Mouse (Mus musculus) CH12.LX (cell line): ENCODE results near the gene Sap30. TPM values are rescaled to one million over a fixed set of nuclear protein-coding genes. Genes with fewer than 3 reads are reported as not detected.

Experiments
- DNase-seq: peaks from one replicate; pipeline ENCODE4 v3.0.0-alpha.2; 2013; ENCODE audit errors: extremely low read depth
- H3K27ac ChIP-seq: 2 replicates; pipeline ENCODE4 v1.5.1; 2012; ENCODE audit warnings: low read depth, mild to moderate bottlenecking, control low read depth, moderate library complexity; ENCODE audit not compliant: insufficient read depth
- H3K27me3 ChIP-seq: replicated peaks from 2 replicates; pipeline ENCODE3; 2012; ENCODE audit warnings: inconsistent platforms
- H3K36me3 ChIP-seq, 2 experiments: replicated peaks in 1 of 2; 2 replicates each; pipeline versions ENCODE3 to v1.6.1; 2012; ENCODE audit warnings: inconsistent platforms in 1 of 2, low read length in 1 of 2, mild to moderate bottlenecking in 1 of 2, mixed read lengths in 1 of 2, moderate library complexity in 1 of 2; ENCODE audit not compliant: control insufficient read depth in 1 of 2, insufficient read depth in 1 of 2
- H3K4me1 ChIP-seq, 2 experiments: 2 replicates each; pipeline ENCODE4 v1.6.1; 2012; ENCODE audit warnings: inconsistent platforms in 1 of 2, moderate library complexity in 1 of 2; ENCODE audit not compliant: insufficient read depth in 2 of 2, control insufficient read depth in 1 of 2
- H3K4me2 ChIP-seq: 2 replicates; pipeline ENCODE4 v1.6.1; 2012; ENCODE audit warnings: low read depth, mild to moderate bottlenecking, control low read depth; ENCODE audit not compliant: poor library complexity, insufficient read depth, severe bottlenecking
- H3K4me3 ChIP-seq, 3 experiments: fragments of 150-350 bp in 1 of 3; sonication (generic) in 1 of 3; replicated peaks in 1 of 3; 2 replicates each; pipeline versions ENCODE3 to v1.5.1; 2011 to 2012; ENCODE audit warnings: low read depth in 2 of 3, low read length in 2 of 3, mild to moderate bottlenecking in 2 of 3, moderate library complexity in 2 of 3, control low read depth in 1 of 3, improper control_type of control experiment in 1 of 3, inconsistent platforms in 1 of 3, mixed read lengths in 1 of 3; ENCODE audit not compliant: poor library complexity in 1 of 3
- H3K79me2 ChIP-seq: replicated peaks from 2 replicates; pipeline ENCODE4 v1.6.1; 2012; ENCODE audit warnings: mild to moderate bottlenecking, moderate library complexity; ENCODE audit not compliant: control insufficient read depth, poor library complexity, insufficient read depth, severe bottlenecking; ENCODE audit errors: extremely low read depth
- H3K9ac ChIP-seq: 2 replicates; pipeline ENCODE4 v1.6.1; 2012; ENCODE audit warnings: low read depth, mild to moderate bottlenecking, control low read depth, moderate library complexity; ENCODE audit not compliant: insufficient read depth
- H3K9me3 ChIP-seq: replicated peaks from 2 replicates; pipeline ENCODE3; 2012; ENCODE audit warnings: low read length, inconsistent platforms, mixed read lengths
- CHD2 ChIP-seq: IDR thresholded peaks from 2 replicates; pipeline ENCODE4 v1.6.1; 2011; ENCODE audit warnings: low read length, improper control_type of control experiment
- CTCF ChIP-seq, 2 experiments: IDR thresholded peaks in 1 of 2; conservative IDR thresholded peaks in 1 of 2; 2 replicates each; pipeline ENCODE4 v1.5.1; 2011 to 2012; ENCODE audit warnings: low read depth in 2 of 2, low read length in 2 of 2, improper control_type of control experiment in 1 of 2, inconsistent platforms in 1 of 2, mild to moderate bottlenecking in 1 of 2, moderate library complexity in 1 of 2
- EP300 ChIP-seq: IDR thresholded peaks from 2 replicates; pipeline ENCODE4 v1.6.1; 2011; ENCODE audit warnings: low read length, improper control_type of control experiment
- GABPA ChIP-seq: IDR thresholded peaks from 2 replicates; pipeline ENCODE4 v1.6.1; 2012; ENCODE audit warnings: low read depth, low read length, improper control_type of control experiment, inconsistent platforms; ENCODE audit not compliant: insufficient replicate concordance
- HCFC1 ChIP-seq: IDR thresholded peaks from 2 replicates; pipeline ENCODE4 v1.6.1; 2012; ENCODE audit warnings: low read depth, mild to moderate bottlenecking, inconsistent platforms, low read length, improper control_type of control experiment
- IRF4 ChIP-seq: IDR thresholded peaks from 2 replicates; pipeline ENCODE4 v1.6.1; 2014; ENCODE audit warnings: low read depth, mild to moderate bottlenecking, inconsistent platforms, low read length, improper control_type of control experiment
- JUN ChIP-seq: IDR thresholded peaks from 2 replicates; pipeline ENCODE4 v1.6.1; 2011; ENCODE audit warnings: low read depth, mild to moderate bottlenecking, low read length, improper control_type of control experiment, moderate library complexity; ENCODE audit not compliant: insufficient read depth
- JUND ChIP-seq: conservative IDR thresholded peaks from 2 replicates; pipeline ENCODE4 v1.6.1; 2011; ENCODE audit warnings: low read depth, low read length, improper control_type of control experiment
- MAFK ChIP-seq: IDR thresholded peaks from 2 replicates; pipeline ENCODE4 v1.6.1; 2011; ENCODE audit warnings: low read length, improper control_type of control experiment; ENCODE audit not compliant: insufficient replicate concordance
- MAX ChIP-seq: IDR thresholded peaks from 2 replicates; pipeline ENCODE4 v1.6.1; 2011; ENCODE audit warnings: low read length, improper control_type of control experiment
- MYC ChIP-seq: IDR thresholded peaks from 2 replicates; pipeline ENCODE4 v1.6.1; 2011; ENCODE audit warnings: low read depth, mild to moderate bottlenecking, improper control_type of control experiment, low read length
- NELFE ChIP-seq: IDR thresholded peaks from 2 replicates; pipeline ENCODE4 v1.6.1; 2011; ENCODE audit warnings: low read depth, low read length, improper control_type of control experiment
- PAX5 ChIP-seq: IDR thresholded peaks from 2 replicates; pipeline ENCODE4 v1.6.1; 2012; ENCODE audit warnings: low read length, inconsistent platforms, mixed read lengths
- POLR2A ChIP-seq: IDR thresholded peaks from 2 replicates; pipeline ENCODE4 v1.6.1; 2011; ENCODE audit warnings: low read depth, mild to moderate bottlenecking, improper control_type of control experiment, low read length
- POLR2AphosphoS2 ChIP-seq: IDR thresholded peaks from 2 replicates; pipeline ENCODE4 v1.6.1; 2011; ENCODE audit warnings: low read depth, low read length, improper control_type of control experiment
- SIN3A ChIP-seq: IDR thresholded peaks from 2 replicates; pipeline ENCODE4 v1.6.1; 2012; ENCODE audit warnings: low read length, improper control_type of control experiment, inconsistent platforms
- TBP ChIP-seq: conservative IDR thresholded peaks from 2 replicates; pipeline ENCODE4 v1.6.1; 2011; ENCODE audit warnings: low read depth, low read length, improper control_type of control experiment
- TCF12 ChIP-seq: IDR thresholded peaks from 2 replicates; pipeline ENCODE4 v1.6.1; 2014; ENCODE audit warnings: low read depth, mild to moderate bottlenecking, inconsistent platforms, low read length, improper control_type of control experiment
- USF1 ChIP-seq: IDR thresholded peaks from 2 replicates; pipeline ENCODE4 v1.6.1; 2014; ENCODE audit warnings: low read depth, mild to moderate bottlenecking, inconsistent platforms, low read length, improper control_type of control experiment
- USF2 ChIP-seq: conservative IDR thresholded peaks from 2 replicates; pipeline ENCODE4 v1.6.1; 2011; ENCODE audit warnings: low read depth, low read length, improper control_type of control experiment
- ZC3H11A ChIP-seq: IDR thresholded peaks from 2 replicates; pipeline ENCODE4 v1.6.1; 2012; ENCODE audit warnings: low read depth, mild to moderate bottlenecking, inconsistent platforms, low read length, improper control_type of control experiment
- ZNF384 ChIP-seq: IDR thresholded peaks from 2 replicates; pipeline ENCODE4 v1.6.1; 2012; ENCODE audit warnings: low read depth, low read length, improper control_type of control experiment, inconsistent platforms
- dilution Hi-C: fragments of 300-500 bp; cut with MboI; formaldehyde crosslinking; loops from 2 replicates; pipeline ENCODE4 v1.14.3; 2020; ENCODE audit warnings: low sequenced_read_pairs; ENCODE audit not compliant: extremely low pct_unique_long_range_greater_than_20kb, extremely low pct_ligation_motif_present
- in situ Hi-C: fragments of 300-500 bp; cut with MboI; formaldehyde crosslinking; loops from 3 replicates; pipeline ENCODE4 v1.14.3; 2019; ENCODE audit warnings: low sequenced_read_pairs, low pct_ligation_motif_present, low pct_unique_long_range_greater_than_20kb, mixed read lengths
- polyA plus RNA-seq: library from polyadenylated mRNA; unstranded; fragments of >175 nt; gene quantifications from 2 replicates; pipeline ENCODE4 v1.2.1, GENCODE M21; 2012; ENCODE audit warnings: low read depth; ENCODE audit not compliant: insufficient read length
- total RNA-seq, 2 experiments: library from RNA; depleted of rRNA; stranded (reverse); fragments of 300-350 nt in 1 of 2; fragments of >200 nt in 1 of 2; gene quantifications; 2 replicates each; pipeline ENCODE4 v1.2.3; 2012 to 2014

Sap30 gene
- total and polyA plus RNA-seq, 3 experiments: 33.9 to 82.6 (median 37.1) TPM

DNA sequence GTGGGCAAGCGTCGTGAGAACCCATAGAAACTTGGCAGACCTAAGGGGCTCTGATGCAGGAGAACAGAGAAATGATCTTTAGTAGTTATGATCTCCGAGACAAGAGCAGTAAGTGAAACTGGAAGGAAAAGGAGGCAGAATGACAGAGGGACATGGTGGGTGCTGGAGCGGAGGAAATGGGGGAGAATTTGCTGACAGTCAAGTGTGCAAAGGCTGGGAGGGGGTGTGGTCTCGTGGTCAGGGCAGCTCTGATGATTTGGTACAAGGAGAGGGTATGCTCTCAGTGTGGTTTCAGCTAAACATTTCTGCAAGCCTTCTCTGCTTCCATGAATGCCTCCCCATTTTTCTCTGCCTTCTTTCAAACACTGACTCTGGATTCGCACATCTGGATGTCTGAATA, 48.5 kb upstream of the Sap30 start:
- in situ Hi-C loops: loop anchor here (5.0 kb wide), 1 partner anchor 261 kb away; no protein-coding TSS in a partner anchor
- Histone ChIP-seq H3K4me2 (no peak overlapping the region), H3K79me2 (no peaks in the 10 kb centered on the region), H3K36me3 (peaks cover 39 to 73% of the 10 kb centered on the region in 2 experiments), H3K27me3 (no peaks in the 10 kb centered on the region), H3K9me3 (peaks cover 11% of the 10 kb centered on the region), H3K4me3 (no peak overlapping the region), H3K9ac (no peak overlapping the region), H3K27ac (no peak overlapping the region), H3K4me1 (peaks cover 4 to 14% of the 10 kb centered on the region in 2 experiments; a peak in 3 of 4 replicates)
- DNase-seq: no peak
- TF ChIP-seq JUN (no peak), USF2 (no peak), MAX (no peak), ZC3H11A (no peak), ZNF384 (no peak), JUND (no peak), MYC (no peak), PAX5 (no peak)
- TF ChIP-seq, all 38 proteins: peak for 0
- dilution Hi-C loops: no loop called here

DNA sequence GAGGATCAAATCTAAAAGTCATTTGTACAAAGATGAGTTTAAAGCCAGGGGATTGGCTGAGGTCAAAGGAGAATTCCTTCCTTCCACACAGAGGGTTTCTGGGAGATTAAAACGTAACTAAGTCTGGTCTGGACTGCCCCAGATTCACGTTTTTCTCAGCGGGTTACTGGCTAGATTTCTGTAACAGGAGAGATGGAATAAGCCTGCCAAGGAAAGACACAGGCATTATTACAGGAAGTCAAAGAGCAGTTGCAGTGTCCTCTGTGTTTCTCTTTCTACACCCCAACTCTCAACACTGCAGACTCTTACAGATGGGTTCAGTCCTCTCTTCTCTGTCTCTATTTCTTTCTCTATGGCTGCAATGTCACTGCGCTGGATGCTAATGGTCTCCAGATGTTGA, 46.8 kb upstream of the Sap30 start:
- no peak overlapping the region for H3K9ac ChIP-seq
- DNase-seq: no peak
- no peaks in the 10 kb centered on the region for H3K79me2 ChIP-seq
- peaks cover 11% of the 10 kb centered on the region for H3K9me3 ChIP-seq
- peaks cover 43 to 81% of the 10 kb centered on the region in 2 experiments for H3K36me3 ChIP-seq
- no peak for TF ChIP-seq POLR2A
- TF ChIP-seq EP300: no peak
- TF ChIP-seq POLR2AphosphoS2: no peak
- TF ChIP-seq CHD2: no peak
- TF ChIP-seq TBP: no peak
- no peak for TF ChIP-seq SIN3A
- no peak for TF ChIP-seq ZNF384
- no peak for TF ChIP-seq CTCF (conservative IDR thresholded peaks at IDR 0.05 in 1 of 2, IDR thresholded peaks at IDR 0.05 in 1 of 2; ENCODE audit: low read depth in 2 of 2, low read length in 2 of 2)
- no peak for TF ChIP-seq MYC
- TF ChIP-seq HCFC1: no peak
- TF ChIP-seq IRF4: no peak
- no peak for TF ChIP-seq GABPA
- no peak for TF ChIP-seq MAX
- TF ChIP-seq MAFK: no peak
- TF ChIP-seq TCF12: no peak
- no peak for TF ChIP-seq USF1
- TF ChIP-seq JUND: no peak
- TF ChIP-seq NELFE: no peak
- no peak overlapping the region for H3K4me2 ChIP-seq
- H3K4me3 ChIP-seq: no peak overlapping the region
- no peak overlapping the region for H3K27ac ChIP-seq
- dilution Hi-C loops: no loop called here
- H3K27me3 ChIP-seq: no peaks in the 10 kb centered on the region
- 0 out of 4 replicates have a peak, but pooled peaks cover 0 to 2% of the 10 kb centered on the region in 2 experiments for H3K4me1 ChIP-seq
- in situ Hi-C loops: loop anchor here (5.0 kb wide), 1 partner anchor 107 kb away; no protein-coding TSS in a partner anchor
